Mouse (Mus musculus): ENCODE results near the gene Tmcc1. TPM values are rescaled to one million over a fixed set of nuclear protein-coding genes. Genes with fewer than 3 reads are reported as not detected.

Tmcc1 gene
- polyA plus RNA-seq, 1 experiment from 2014 or later, result 9.4 TPM

- no peaks in the 10 kb centered on the region for H3K27me3 ChIP-seq (ENCODE audit: control insufficient read depth, insufficient read depth, low read length)
- TF ChIP-seq CTCF (IDR thresholded peaks at IDR 0.05; ENCODE audit: low read depth), result no peak
- TF ChIP-seq EP300 (optimal IDR thresholded peaks at IDR 0.05), result no peak
- H3K4me1 ChIP-seq (replicated peaks; ENCODE audit: control insufficient read depth, insufficient read depth), result peaks cover 2% of the 10 kb centered on the region; the same call in 1 of the 2 replicates
- WGBS, result 66% methylated on average over 9 of the region's 9 CpGs
- H3K4me2 ChIP-seq (replicated peaks; ENCODE audit: low read depth), result no peak overlapping the region
- no peak overlapping the region for H3K27ac ChIP-seq (replicated peaks)
- peaks cover 11% of the 10 kb centered on the region for H3K36me3 ChIP-seq (ENCODE audit: control insufficient read depth, insufficient read depth, low read length)
- no peak overlapping the region for H3K9ac ChIP-seq (ENCODE audit: low read length)
- H3K4me3 ChIP-seq (ENCODE audit: low read depth, low read length), result no peak overlapping the region
- ATAC-seq (ENCODE audit: low FRiP score, low TSS enrichment) (no peak), DNase-seq (ENCODE audit: low spot score) (no peak)
- no peaks in the 10 kb centered on the region for H3K9me3 ChIP-seq (ENCODE audit: control insufficient read depth, low read length)
Measured at GRCm38 (mm10) chr6:115969103-115969502, 224.2 kb downstream of the Tmcc1 start.

GRCm38 (mm10) chr6:115968700-115969099, 224.6 kb downstream of the Tmcc1 start:
- Histone ChIP-seq H3K4me1 (replicated peaks; ENCODE audit: control insufficient read depth, insufficient read depth) (peaks cover 2% of the 10 kb centered on the region; the same call in 1 of the 2 replicates), H3K4me3 (ENCODE audit: low read depth, low read length) (no peak overlapping the region), H3K9ac (ENCODE audit: low read length) (no peak overlapping the region), H3K27me3 (ENCODE audit: control insufficient read depth, insufficient read depth, low read length) (no peaks in the 10 kb centered on the region), H3K36me3 (ENCODE audit: control insufficient read depth, insufficient read depth, low read length) (peaks cover 11% of the 10 kb centered on the region), H3K9me3 (ENCODE audit: control insufficient read depth, low read length) (no peaks in the 10 kb centered on the region), H3K4me2 (replicated peaks; ENCODE audit: low read depth) (no peak overlapping the region), H3K27ac (replicated peaks) (no peak overlapping the region)
- DNase-seq (ENCODE audit: low spot score) (no peak), ATAC-seq (ENCODE audit: low FRiP score, low TSS enrichment) (no peak)
- 78% methylated on average over 6 of the region's 6 CpGs for WGBS
- no peak for TF ChIP-seq CTCF (IDR thresholded peaks at IDR 0.05; ENCODE audit: low read depth)
- TF ChIP-seq EP300 (optimal IDR thresholded peaks at IDR 0.05), result no peak

Other genes with a start within 250 kb of the Tmcc1 start
- not detected in 2 replicates for gene H1foo, start 248.5 kb downstream of the Tmcc1 start, polyA plus RNA-seq (2015; fragmentation: Nextera tagmentation; extraction: Ambion mirVana)
- 9.7 and 10.4 TPM in 2 replicates for gene Plxnd1, start 198.5 kb downstream of the Tmcc1 start, polyA plus RNA-seq (2015; fragmentation: Nextera tagmentation; extraction: Ambion mirVana)
- 17.0 and 17.1 TPM in 2 replicates for gene Washc2, start 14.6 kb upstream of the Tmcc1 start, polyA plus RNA-seq (2015; fragmentation: Nextera tagmentation; extraction: Ambion mirVana)
- 2.1 and 2.8 TPM in 2 replicates for gene Zfand4, start 70.7 kb upstream of the Tmcc1 start, polyA plus RNA-seq (2015; fragmentation: Nextera tagmentation; extraction: Ambion mirVana)
- gene March8, start 144.5 kb upstream of the Tmcc1 start, polyA plus RNA-seq (2015; fragmentation: Nextera tagmentation; extraction: Ambion mirVana), result 24.0 and 26.4 TPM in 2 replicates

Measured in stomach, postnatal 0 days (tissue).